Mouse (Mus musculus) liver, adult 2 months (tissue): ENCODE results near the gene Daam2.

Experiments used
- CTCF ChIP-seq: fragments of 200-500 bp; IDR thresholded peaks from 2 replicates; pipeline ENCODE4 v1.5.1; 2011; ENCODE audit warnings: low read depth, low read length, control low read depth
- POLR2A ChIP-seq: fragments of 200-500 bp; IDR thresholded peaks from 2 replicates; pipeline ENCODE4 v1.6.1; 2011; ENCODE audit warnings: low read length, control low read depth; ENCODE audit not compliant: insufficient read depth; ENCODE audit errors: extremely low read depth

DNA sequence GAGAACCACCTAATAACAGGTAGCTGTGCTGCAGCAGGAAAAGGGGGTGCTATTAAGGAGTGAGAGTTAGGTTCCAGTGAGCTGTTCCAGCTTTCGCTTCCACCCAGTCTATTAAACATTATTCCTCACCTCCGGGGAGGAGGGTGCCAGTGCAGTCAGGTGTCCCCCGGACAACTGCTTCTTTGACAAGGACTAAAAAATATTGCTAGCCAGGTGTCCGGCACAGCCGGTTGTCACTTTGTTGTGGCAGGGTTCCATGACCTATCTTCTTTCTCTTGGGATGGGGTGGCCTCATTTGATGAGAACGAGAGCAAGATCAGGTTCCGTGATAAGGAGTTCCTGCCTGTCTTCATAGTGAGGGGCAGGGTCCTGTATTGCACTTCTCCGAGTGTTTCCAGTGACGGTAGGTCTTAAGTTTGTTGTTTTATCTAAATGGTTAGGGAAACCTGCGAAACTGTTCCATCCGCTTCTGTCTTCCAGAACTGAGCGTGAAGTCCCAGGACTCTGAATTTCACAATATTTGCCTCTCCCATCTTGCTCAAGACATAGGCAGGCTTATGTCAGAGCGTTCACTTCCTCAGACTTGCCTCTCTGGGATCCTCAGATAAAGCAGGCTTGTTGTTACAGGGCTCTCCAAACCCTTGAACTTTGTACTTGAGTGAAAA lies 135.3 kb downstream of the Daam2 start:
- TF ChIP-seq CTCF (no peak), POLR2A (no peak)
